Mouse (Mus musculus) myocyte (in vitro differentiated cells): ENCODE results near the gene Heatr4. TPM values are rescaled to one million over a fixed set of nuclear protein-coding genes. Genes with fewer than 3 reads are reported as not detected.

ENCODE experiments used
- H3K27me3 ChIP-seq: one replicate; pipeline ENCODE4 v1.6.1; 2011; ENCODE audit not compliant: control insufficient read depth, insufficient read depth, insufficient read length
- H3K36me3 ChIP-seq: one replicate; pipeline ENCODE4 v1.6.1; 2011; ENCODE audit not compliant: control insufficient read depth, insufficient read depth
- H3K4me2 ChIP-seq: one replicate; pipeline ENCODE4 v1.6.1; 2011; ENCODE audit warnings: low read depth, control low read depth
- H3K4me3 ChIP-seq: one replicate; pipeline ENCODE4 v1.5.1; 2011; ENCODE audit warnings: mild to moderate bottlenecking, control low read depth, moderate library complexity
- H3K79me2 ChIP-seq: one replicate; pipeline ENCODE4 v1.6.1; 2011; ENCODE audit not compliant: control insufficient read depth, insufficient read depth
- H3ac ChIP-seq: one replicate; pipeline ENCODE4 v1.6.1; 2011; ENCODE audit not compliant: control insufficient read depth, insufficient read length
- CEBPB ChIP-seq: IDR thresholded peaks from 2 replicates; pipeline ENCODE4 v1.6.1; 2011; ENCODE audit warnings: mild to moderate bottlenecking, moderate library complexity; ENCODE audit not compliant: poor library complexity, insufficient read depth, severe bottlenecking
- E2F4 ChIP-seq: IDR thresholded peaks from one replicate; pipeline ENCODE4 v1.6.1; 2011; ENCODE audit warnings: mild to moderate bottlenecking, control low read depth, moderate library complexity; ENCODE audit not compliant: insufficient read depth
- MAX ChIP-seq: IDR thresholded peaks from one replicate; pipeline ENCODE4 v1.6.1; 2011; ENCODE audit warnings: low read depth, mild to moderate bottlenecking, control low read depth
- MYOD1 ChIP-seq, 3 experiments: IDR thresholded peaks; one replicate each; pipeline ENCODE4 v1.6.1; 2011; ENCODE audit warnings: control low read depth in 2 of 3, low read depth in 2 of 3, mild to moderate bottlenecking in 2 of 3, moderate library complexity in 1 of 3; ENCODE audit not compliant: insufficient read length in 2 of 3, control insufficient read depth in 1 of 3
- MYOG ChIP-seq, 3 experiments: IDR thresholded peaks; one replicate each; pipeline ENCODE4 v1.6.1; 2011; ENCODE audit warnings: control low read depth in 2 of 3, low read depth in 2 of 3, mild to moderate bottlenecking in 2 of 3; ENCODE audit not compliant: insufficient read length in 2 of 3, control insufficient read depth in 1 of 3, insufficient read depth in 1 of 3
- POLR2A ChIP-seq: IDR thresholded peaks from one replicate; pipeline ENCODE4 v1.6.1; 2011; ENCODE audit warnings: low read depth, mild to moderate bottlenecking, control low read depth, moderate library complexity; ENCODE audit not compliant: insufficient read length
- POLR2AphosphoS2 ChIP-seq: IDR thresholded peaks from one replicate; pipeline ENCODE4 v1.6.1; 2011; ENCODE audit warnings: low read depth, control low read depth; ENCODE audit not compliant: insufficient read length
- REST ChIP-seq: IDR thresholded peaks from one replicate; pipeline ENCODE4 v1.6.1; 2011; ENCODE audit warnings: mild to moderate bottlenecking, control low read depth, moderate library complexity; ENCODE audit not compliant: insufficient read depth, insufficient read length
- SRF ChIP-seq: IDR thresholded peaks from one replicate; pipeline ENCODE4 v1.6.1; 2011; ENCODE audit warnings: low read depth; ENCODE audit not compliant: control insufficient read depth, insufficient read length
- TCF12 ChIP-seq: IDR thresholded peaks from one replicate; pipeline ENCODE4 v1.6.1; 2011; ENCODE audit warnings: mild to moderate bottlenecking, control low read depth; ENCODE audit not compliant: poor library complexity, insufficient read depth, severe bottlenecking
- TCF3 ChIP-seq: IDR thresholded peaks from one replicate; pipeline ENCODE4 v1.6.1; 2011; ENCODE audit warnings: low read depth, control low read depth; ENCODE audit not compliant: insufficient read length
- USF1 ChIP-seq: IDR thresholded peaks from one replicate; pipeline ENCODE4 v1.6.1; 2011; ENCODE audit warnings: low read depth, mild to moderate bottlenecking, control low read depth, moderate library complexity
- polyA plus RNA-seq: library from polyadenylated mRNA; unstranded; fragments of >200 nt; fragmentation: generic; extraction: Trizol; gene quantifications from one replicate; pipeline ENCODE4 v1.2.1, GENCODE M21; 2012; ENCODE audit warnings: missing spikeins

The Heatr4 gene
- polyA plus RNA-seq, 1 experiment, result not detected

DNA sequence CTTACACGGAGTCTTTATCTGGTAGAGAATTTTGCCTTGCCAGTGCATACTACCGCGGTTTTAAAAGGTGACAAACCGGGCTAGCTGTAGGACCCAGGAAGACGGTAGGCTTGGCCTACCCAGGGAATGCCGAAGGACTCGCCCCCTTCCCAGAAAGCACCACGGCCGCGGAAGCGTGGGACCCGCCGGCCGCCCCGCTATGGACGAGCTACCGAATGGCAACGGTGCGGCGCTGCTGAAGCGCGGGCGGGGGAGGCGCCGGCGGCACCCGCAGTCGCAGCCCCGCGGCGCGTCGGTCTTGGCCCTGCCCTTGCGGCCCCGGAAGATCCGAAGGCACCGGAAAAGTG is 34.2 kb downstream of the Heatr4 start, which contains the start of gene Riox1:
Gene Riox1, plus strand, starts transcription at position 116 of the 347 bp plus-strand sequence.
- TF ChIP-seq POLR2AphosphoS2, result peak; percentile 95
- TF ChIP-seq MYOD1 (IDR thresholded peaks at IDR 0.05; ENCODE audit: control insufficient read depth in 1 of 3, insufficient read length in 2 of 3, low read depth in 2 of 3), result no peak
- no peak for TF ChIP-seq MYOG (IDR thresholded peaks at IDR 0.05; ENCODE audit: control insufficient read depth in 1 of 3, insufficient read depth in 1 of 3, insufficient read length in 2 of 3, low read depth in 2 of 3)
- TF ChIP-seq USF1, result no peak
- no peak for TF ChIP-seq SRF
- peak; percentile 93 for TF ChIP-seq POLR2A
- peaks cover 20% of the 10 kb centered on the region for H3K79me2 ChIP-seq
- H3K4me3 ChIP-seq, result peak within 1 kb of the TSS; percentile 29
- H3K4me2 ChIP-seq, result peak within 1 kb of the TSS; percentile 82
- peak within 1 kb of the TSS; percentile 69 for H3ac ChIP-seq
- H3K36me3 ChIP-seq, result no peaks in the 10 kb centered on the region
- no peaks in the 10 kb centered on the region for H3K27me3 ChIP-seq

DNA sequence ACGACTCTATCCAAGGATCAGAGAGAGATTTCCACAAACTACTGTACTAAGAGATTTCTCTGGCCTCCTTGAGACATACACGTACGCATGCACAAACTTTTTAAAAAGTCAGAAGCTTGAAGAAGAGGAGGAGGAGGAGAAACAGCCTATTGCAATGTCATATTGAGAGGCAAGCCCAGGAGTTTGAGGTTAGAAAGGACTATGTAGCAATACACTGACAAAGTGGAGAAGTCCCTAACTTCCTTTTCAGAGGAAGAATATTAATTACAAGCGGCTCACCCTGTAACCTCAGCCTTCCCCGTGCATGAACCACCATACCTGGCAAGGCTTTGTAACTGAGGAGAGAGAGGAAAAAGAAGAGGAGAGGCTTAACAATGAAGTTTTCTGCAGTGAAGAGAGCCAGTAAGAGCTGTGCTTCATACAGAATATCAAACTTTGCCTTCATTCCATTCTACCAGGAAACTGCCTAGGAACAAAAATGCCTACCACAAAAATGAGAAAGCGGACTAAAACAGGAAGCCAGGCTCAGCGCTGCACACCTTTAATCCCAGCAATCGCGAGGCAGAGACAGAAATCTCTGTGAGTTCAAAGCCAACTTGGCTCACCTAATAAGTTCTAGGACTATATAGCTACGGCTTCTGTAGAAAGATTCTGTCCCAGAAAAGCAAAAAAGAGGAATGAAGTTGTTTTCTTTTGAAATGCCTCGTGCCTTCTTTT is 34.7 kb downstream of the Heatr4 start:
- Histone ChIP-seq H3K4me2 (peak overlapping the region; percentile 82), H3K27me3 (no peaks in the 10 kb centered on the region), H3K4me3 (peak overlapping the region; percentile 29), H3ac (peak overlapping the region; percentile 69), H3K36me3 (no peaks in the 10 kb centered on the region), H3K79me2 (peaks cover 20% of the 10 kb centered on the region)
- TF ChIP-seq POLR2A (no peak), TCF3 (no peak), CEBPB (no peak), SRF (no peak), TCF12 (no peak), MYOD1 (IDR thresholded peaks at IDR 0.05; ENCODE audit: control insufficient read depth in 1 of 3, insufficient read length in 2 of 3, low read depth in 2 of 3) (no peak), REST (no peak), USF1 (no peak), POLR2AphosphoS2 (no peak), E2F4 (no peak), MYOG (IDR thresholded peaks at IDR 0.05; ENCODE audit: control insufficient read depth in 1 of 3, insufficient read depth in 1 of 3, insufficient read length in 2 of 3, low read depth in 2 of 3) (no peak), MAX (no peak)

- TF ChIP-seq E2F4, result no peak
- TF ChIP-seq TCF3, result no peak
- TF ChIP-seq CEBPB, result no peak
- no peak for TF ChIP-seq SRF
- TF ChIP-seq MYOD1 (IDR thresholded peaks at IDR 0.05; ENCODE audit: control insufficient read depth in 1 of 3, insufficient read length in 2 of 3, low read depth in 2 of 3), result no peak
- no peak for TF ChIP-seq REST
- no peak for TF ChIP-seq POLR2AphosphoS2
- TF ChIP-seq TCF12, result no peak
- TF ChIP-seq MYOG (IDR thresholded peaks at IDR 0.05; ENCODE audit: control insufficient read depth in 1 of 3, insufficient read depth in 1 of 3, insufficient read length in 2 of 3, low read depth in 2 of 3), result no peak
- TF ChIP-seq POLR2A, result no peak
- no peak for TF ChIP-seq MAX
- no peak for TF ChIP-seq USF1
- Histone ChIP-seq H3K4me2 (no peak overlapping the region), H3K79me2 (peaks cover 20% of the 10 kb centered on the region), H3K27me3 (no peaks in the 10 kb centered on the region), H3K4me3 (no peak overlapping the region), H3K36me3 (no peaks in the 10 kb centered on the region), H3ac (no peak overlapping the region)
Observed at GRCm38 (mm10) chr12:83949043-83949442, 35.6 kb downstream of the Heatr4 start.

DNA sequence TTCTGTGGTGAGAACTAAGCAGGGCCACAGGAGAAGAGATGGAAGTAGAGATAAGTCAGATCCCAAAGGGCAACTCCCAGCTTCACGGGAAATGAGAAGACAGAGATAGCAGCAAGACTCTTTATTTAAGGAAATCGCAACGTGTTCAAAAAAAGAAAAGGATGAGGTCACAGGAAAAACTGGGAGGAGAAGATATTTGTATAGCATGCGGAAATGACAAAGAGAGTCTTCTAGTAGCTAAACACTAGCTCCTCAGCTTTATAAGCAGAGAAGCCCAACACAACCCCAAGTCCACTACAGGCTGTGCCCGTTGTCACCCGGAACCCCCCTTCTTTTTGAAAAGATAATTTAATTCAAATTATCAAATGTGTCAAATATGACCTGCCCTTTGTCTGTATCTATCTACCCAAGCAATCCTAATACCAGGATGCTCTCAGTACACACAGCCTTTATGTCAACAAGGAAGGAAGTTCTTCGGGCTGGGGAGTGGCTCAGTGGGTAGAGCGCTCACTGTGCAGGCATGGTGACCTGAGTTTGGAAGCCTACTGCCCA is 37.3 kb downstream of the Heatr4 start:
- Histone ChIP-seq H3ac (no peak overlapping the region), H3K36me3 (no peaks in the 10 kb centered on the region), H3K27me3 (no peaks in the 10 kb centered on the region), H3K79me2 (peaks cover 12% of the 10 kb centered on the region), H3K4me3 (no peak overlapping the region), H3K4me2 (no peak overlapping the region)
- no peak for TF ChIP-seq SRF
- TF ChIP-seq E2F4, result no peak
- TF ChIP-seq MYOG (IDR thresholded peaks at IDR 0.05; ENCODE audit: control insufficient read depth in 1 of 3, insufficient read depth in 1 of 3, insufficient read length in 2 of 3, low read depth in 2 of 3), result no peak
- TF ChIP-seq USF1, result no peak
- TF ChIP-seq POLR2AphosphoS2, result no peak
- no peak for TF ChIP-seq TCF3
- TF ChIP-seq MYOD1 (IDR thresholded peaks at IDR 0.05; ENCODE audit: control insufficient read depth in 1 of 3, insufficient read length in 2 of 3, low read depth in 2 of 3), result no peak
- TF ChIP-seq TCF12, result no peak
- no peak for TF ChIP-seq CEBPB
- TF ChIP-seq POLR2A, result no peak
- TF ChIP-seq REST, result no peak
- no peak for TF ChIP-seq MAX
